Mouse (Mus musculus): Measurements from ENCODE around the gene Pla2g5.
"Not testable (repeated sequence)": the region's sequence is repeated elsewhere in the genome, so short reads cannot be mapped to it uniquely, and the experiment has no call there.

DNA sequence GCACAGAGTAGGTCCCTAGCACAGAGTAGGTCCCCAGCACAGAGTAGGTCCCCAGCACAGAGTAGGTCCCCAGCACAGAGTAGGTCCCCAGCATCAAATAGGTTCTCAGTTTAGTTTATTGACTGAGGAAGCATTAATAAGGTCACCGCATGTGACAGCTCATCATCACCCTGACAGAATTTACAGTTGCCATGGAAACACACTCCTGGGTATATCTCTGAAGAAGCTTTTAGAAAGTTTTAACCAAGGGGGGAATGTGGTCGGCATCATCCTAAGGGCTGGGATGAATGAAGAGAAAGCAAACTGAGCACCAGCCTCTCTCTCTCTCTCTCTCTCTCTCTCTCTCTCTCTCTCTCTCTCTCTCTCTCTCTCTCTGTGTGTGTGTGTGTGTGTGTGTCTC is 12.0 kb upstream of the Pla2g5 start:
- TF ChIP-seq POLR2A (IDR thresholded peaks at IDR 0.05; ENCODE audit: low read depth, low read length); CTCF (IDR thresholded peaks at IDR 0.05; ENCODE audit: extremely low read depth, insufficient read depth, insufficient read length, insufficient replicate concordance): not testable (repeated sequence)
